Mouse (Mus musculus): Measurements from ENCODE around the gene Exoc3l2. TPM values are rescaled to one million over a fixed set of nuclear protein-coding genes. Genes with fewer than 3 reads are reported as not detected.
A peak's percentile ranks its signal among the peaks of the same experiment; 100 is the strongest.

Gene Exoc3l2
- polyA plus RNA-seq, 1 experiment = not detected

GRCm38 (mm10) chr7:19517652-19518365 lies 54.7 kb downstream of the Exoc3l2 start, which contains the start of gene Nkpd1:
Nkpd1 (plus strand) TSS chr7:19517838.
- no peak for TF ChIP-seq POLR2A (IDR thresholded peaks at IDR 0.05; ENCODE audit: insufficient read depth, low read depth, low read length)
- TF ChIP-seq CTCF (IDR thresholded peaks at IDR 0.05; ENCODE audit: insufficient read depth, low read depth, low read length) = no peak
- Histone ChIP-seq H3K4me3 (ENCODE audit: insufficient read depth, low read depth, low read length) (no peak within 1 kb of the TSS), H3K4me1 (ENCODE audit: control insufficient read depth, insufficient read depth, low read length) (peaks cover 10% of the 10 kb centered on the region), H3K27ac (ENCODE audit: insufficient read depth, low read depth, low read length) (no peak within 1 kb of the TSS)
- 4% methylated on average over 17 of the region's 29 CpGs for WGBS

- Histone ChIP-seq H3K4me1 (ENCODE audit: control insufficient read depth, insufficient read depth, low read length) (peaks cover 30% of the 10 kb centered on the region), H3K27ac (ENCODE audit: insufficient read depth, low read depth, low read length) (no peak overlapping the region), H3K4me3 (ENCODE audit: insufficient read depth, low read depth, low read length) (no peak overlapping the region)
- TF ChIP-seq POLR2A (IDR thresholded peaks at IDR 0.05; ENCODE audit: insufficient read depth, low read depth, low read length) (no peak), CTCF (IDR thresholded peaks at IDR 0.05; ENCODE audit: insufficient read depth, low read depth, low read length) (no peak)
- WGBS = 25% methylated on average over 23 of the region's 23 CpGs
These were observed 56.9 kb downstream of the Exoc3l2 start for GRCm38 (mm10) chr7:19520032-19520431.

DNA sequence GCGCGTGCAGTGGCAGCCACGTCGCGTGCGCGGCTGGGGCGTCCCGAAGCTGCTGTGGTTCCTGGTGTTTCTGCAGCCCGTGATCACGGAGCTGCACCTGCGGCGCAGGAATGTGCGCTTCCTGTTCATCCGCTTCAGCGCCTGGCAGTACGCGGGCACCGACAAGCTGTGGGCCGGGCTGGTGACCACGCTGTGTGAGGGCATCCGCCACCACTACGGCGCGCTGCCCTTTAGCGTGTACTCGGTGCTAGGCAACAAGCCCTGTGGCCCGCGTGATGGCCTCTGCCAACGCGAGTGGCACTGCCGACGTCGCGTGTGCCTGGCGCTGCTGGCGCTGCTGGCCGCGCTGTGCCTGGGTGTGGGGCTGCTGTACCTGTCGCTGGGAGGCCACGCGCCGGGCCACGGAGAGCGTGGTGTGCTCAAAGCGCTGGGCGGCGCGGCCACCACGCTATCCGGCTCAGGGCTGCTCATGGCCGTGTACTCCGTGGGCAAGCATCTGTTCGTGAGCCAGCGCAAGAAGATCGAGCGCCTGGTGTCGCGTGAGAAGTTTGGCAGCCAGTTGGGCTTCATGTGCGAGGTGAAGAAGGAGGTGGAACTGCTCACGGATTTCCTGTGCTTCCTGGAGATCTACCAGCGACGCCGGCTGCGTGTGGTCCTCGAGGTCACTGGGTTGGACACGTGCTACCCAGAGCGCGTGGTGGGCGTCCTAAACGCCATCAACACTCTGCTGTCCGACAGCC lies 60.1 kb downstream of the Exoc3l2 start:
- H3K27ac ChIP-seq (ENCODE audit: insufficient read depth, low read depth, low read length) = no peak overlapping the region
- TF ChIP-seq POLR2A (IDR thresholded peaks at IDR 0.05; ENCODE audit: insufficient read depth, low read depth, low read length) = no peak
- TF ChIP-seq CTCF (IDR thresholded peaks at IDR 0.05; ENCODE audit: insufficient read depth, low read depth, low read length) = no peak
- WGBS = 5% methylated on average over 72 of the region's 72 CpGs
- H3K4me1 ChIP-seq (ENCODE audit: control insufficient read depth, insufficient read depth, low read length) = peaks cover 26% of the 10 kb centered on the region
- peak overlapping the region; percentile 42 for H3K4me3 ChIP-seq (ENCODE audit: insufficient read depth, low read depth, low read length)

- under 1% methylated on average over 64 of the region's 64 CpGs for WGBS
These were observed 60.8 kb downstream of the Exoc3l2 start for GRCm38 (mm10) chr7:19523757-19524419.

DNA sequence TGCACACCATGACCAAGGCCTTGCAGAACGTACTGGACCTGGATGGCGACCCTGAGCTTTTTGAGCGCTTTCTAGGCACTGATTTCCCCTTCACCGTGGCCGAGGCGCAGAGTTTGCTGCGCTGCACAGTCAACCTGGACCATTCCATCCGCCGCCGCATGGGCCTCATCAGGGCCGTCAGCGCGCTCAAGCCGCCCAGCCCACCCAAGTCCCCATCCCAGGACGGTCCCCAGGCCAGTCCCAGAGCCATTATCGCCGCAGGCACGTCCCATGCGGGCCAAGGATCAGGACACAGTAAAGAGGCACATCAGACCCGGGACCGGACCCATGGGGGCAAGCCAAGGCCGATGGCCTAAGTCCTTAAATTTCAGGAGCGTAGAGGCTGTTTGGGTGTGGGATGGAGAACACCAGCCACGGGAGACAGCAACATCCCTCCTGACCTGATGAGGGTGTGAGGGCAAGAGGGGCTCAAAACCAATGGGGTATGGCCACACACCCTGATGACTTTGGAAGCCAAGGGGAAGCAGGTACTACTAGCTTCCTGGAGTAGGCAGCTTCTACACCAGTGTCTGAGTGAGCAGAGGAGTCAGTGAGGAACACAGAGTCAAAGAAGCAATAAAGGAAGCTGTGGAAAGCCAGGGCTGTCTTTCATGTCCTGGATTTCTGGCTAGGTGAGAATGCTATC lies 61.4 kb downstream of the Exoc3l2 start:
- Histone ChIP-seq H3K27ac (ENCODE audit: insufficient read depth, low read depth, low read length) (no peak overlapping the region), H3K4me3 (ENCODE audit: insufficient read depth, low read depth, low read length) (peak overlapping the region; percentile 42)
- 15% methylated on average over 24 of the region's 24 CpGs for WGBS

More at GRCm38 (mm10) chr7:19523757-19524419, 60.8 kb downstream of the Exoc3l2 start:
- Histone ChIP-seq H3K4me1 (ENCODE audit: control insufficient read depth, insufficient read depth, low read length) (peaks cover 26% of the 10 kb centered on the region), H3K27ac (ENCODE audit: insufficient read depth, low read depth, low read length) (no peak overlapping the region), H3K4me3 (ENCODE audit: insufficient read depth, low read depth, low read length) (peak overlapping the region; percentile 42)
- TF ChIP-seq POLR2A (IDR thresholded peaks at IDR 0.05; ENCODE audit: insufficient read depth, low read depth, low read length) (no peak), CTCF (IDR thresholded peaks at IDR 0.05; ENCODE audit: insufficient read depth, low read depth, low read length) (peak; percentile 44; the same call in 1 of the 2 replicates)

DNA sequence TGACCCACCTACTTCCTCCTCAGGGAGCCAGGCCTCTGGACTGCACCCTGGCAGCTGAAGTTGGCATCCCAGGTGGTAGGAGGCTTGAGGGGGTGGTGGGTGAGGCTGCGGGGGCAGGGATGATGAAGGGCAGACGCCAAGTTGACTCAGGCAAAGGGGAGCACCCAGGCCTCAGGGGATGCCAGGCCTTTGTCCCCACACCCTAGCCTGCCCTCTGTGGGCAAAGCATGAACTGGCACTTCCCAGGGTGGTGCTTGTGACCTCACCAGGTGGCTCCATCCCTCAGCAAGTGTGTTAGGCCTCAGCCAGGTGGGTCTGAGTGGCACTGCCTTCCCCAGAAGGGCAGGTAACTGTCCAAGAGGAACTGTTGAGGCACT lies 62.0 kb downstream of the Exoc3l2 start:
- Histone ChIP-seq H3K4me3 (ENCODE audit: insufficient read depth, low read depth, low read length) (no peak overlapping the region), H3K27ac (ENCODE audit: insufficient read depth, low read depth, low read length) (no peak overlapping the region), H3K4me1 (ENCODE audit: control insufficient read depth, insufficient read depth, low read length) (peaks cover 22% of the 10 kb centered on the region)
- TF ChIP-seq CTCF (IDR thresholded peaks at IDR 0.05; ENCODE audit: insufficient read depth, low read depth, low read length) (no peak), POLR2A (IDR thresholded peaks at IDR 0.05; ENCODE audit: insufficient read depth, low read depth, low read length) (no peak)
- 73% methylated on average over 2 of the region's 2 CpGs for WGBS

More for the DNA sequence above, 61.4 kb downstream of the Exoc3l2 start:
- TF ChIP-seq POLR2A (IDR thresholded peaks at IDR 0.05; ENCODE audit: insufficient read depth, low read depth, low read length) (no peak), CTCF (IDR thresholded peaks at IDR 0.05; ENCODE audit: insufficient read depth, low read depth, low read length) (no peak)
- H3K4me1 ChIP-seq (ENCODE audit: control insufficient read depth, insufficient read depth, low read length) = peaks cover 26% of the 10 kb centered on the region

DNA sequence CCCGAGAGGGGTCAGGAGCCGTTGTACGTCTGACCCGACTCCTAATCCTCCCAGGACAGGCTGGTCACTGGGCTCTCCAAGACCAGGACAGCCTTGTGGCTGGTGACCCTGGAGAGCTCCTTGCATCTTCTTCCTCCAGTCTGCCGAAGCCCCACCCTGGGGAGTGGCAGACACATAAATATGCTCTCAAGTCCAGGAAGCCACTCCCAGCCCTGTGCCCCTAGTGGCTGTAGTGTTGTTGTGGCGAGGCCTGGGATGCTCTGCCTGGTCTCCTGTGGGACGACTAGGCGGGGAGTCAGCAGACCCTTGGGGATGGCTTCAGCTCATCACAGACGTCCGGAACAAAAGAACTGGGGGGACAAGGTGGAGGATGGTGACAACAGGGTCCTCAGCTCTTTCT lies 67.9 kb downstream of the Exoc3l2 start:
- H3K27ac ChIP-seq (ENCODE audit: insufficient read depth, low read depth, low read length) = no peak overlapping the region
- TF ChIP-seq POLR2A (IDR thresholded peaks at IDR 0.05; ENCODE audit: insufficient read depth, low read depth, low read length) (no peak), CTCF (IDR thresholded peaks at IDR 0.05; ENCODE audit: insufficient read depth, low read depth, low read length) (no peak)
- no peak overlapping the region for H3K4me3 ChIP-seq (ENCODE audit: insufficient read depth, low read depth, low read length)
- 80% methylated on average over 10 of the region's 10 CpGs for WGBS
- 0 out of 2 replicates have a peak, but pooled peaks cover 1% of the 10 kb centered on the region for H3K4me1 ChIP-seq (ENCODE audit: control insufficient read depth, insufficient read depth, low read length)

DNA sequence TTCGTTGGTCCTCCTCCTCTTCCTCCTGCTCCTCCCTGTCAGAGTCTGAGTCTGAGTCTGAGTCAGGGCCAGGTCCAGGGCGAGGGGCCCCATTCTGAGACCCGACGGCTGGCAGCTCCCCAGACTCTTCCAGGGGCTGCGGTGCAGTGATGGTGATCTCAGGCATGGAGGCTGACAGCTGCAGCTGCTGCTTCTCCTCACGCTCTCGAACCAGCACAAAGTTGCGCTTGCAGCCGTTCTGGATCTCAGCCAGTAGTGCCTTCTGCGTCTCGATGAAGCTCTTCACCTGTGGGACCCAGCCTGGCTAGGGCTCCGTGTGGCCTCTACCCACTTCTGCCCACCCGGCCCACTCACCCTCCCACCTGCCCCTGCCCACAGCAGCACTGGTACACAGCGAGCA lies 69.1 kb downstream of the Exoc3l2 start:
- 63% methylated on average over 14 of the region's 14 CpGs for WGBS
- no peak for TF ChIP-seq POLR2A (IDR thresholded peaks at IDR 0.05; ENCODE audit: insufficient read depth, low read depth, low read length)
- no peak for TF ChIP-seq CTCF (IDR thresholded peaks at IDR 0.05; ENCODE audit: insufficient read depth, low read depth, low read length)
- no peak overlapping the region for H3K27ac ChIP-seq (ENCODE audit: insufficient read depth, low read depth, low read length)
- H3K4me1 ChIP-seq (ENCODE audit: control insufficient read depth, insufficient read depth, low read length) = peaks cover 7% of the 10 kb centered on the region; the same call in 1 of the 2 replicates
- no peak overlapping the region for H3K4me3 ChIP-seq (ENCODE audit: insufficient read depth, low read depth, low read length)
